Mouse (Mus musculus): ENCODE results near the gene Gsk3b. TPM values are rescaled to one million over a fixed set of nuclear protein-coding genes. Genes with fewer than 3 reads are reported as not detected.

Gene Gsk3b
- polyA plus RNA-seq, 1 experiment: 7.3 TPM

GRCm38 (mm10) chr16:38240167-38240566 is 151.4 kb downstream of the Gsk3b start:
- 96% methylated on average over 10 of the region's 10 CpGs for WGBS
- TF ChIP-seq CTCF (IDR thresholded peaks at IDR 0.05; ENCODE audit: extremely low read depth, insufficient read depth, insufficient read length, insufficient replicate concordance): no peak
- no peak for TF ChIP-seq POLR2A (IDR thresholded peaks at IDR 0.05; ENCODE audit: low read depth, low read length)
- DNase-seq (ENCODE audit: low read depth in 1 of 2, low spot score in 2 of 2): no peak

GRCm38 (mm10) chr16:38244111-38244510 is 155.3 kb downstream of the Gsk3b start:
- Histone ChIP-seq H3K27ac (ENCODE audit: insufficient read depth, low read length) (no peak overlapping the region), H3K27me3 (ENCODE audit: control insufficient read depth, insufficient read depth, low read length) (no peaks in the 10 kb centered on the region), H3K4me1 (ENCODE audit: control insufficient read depth, insufficient read depth, insufficient read length) (peaks cover 7% of the 10 kb centered on the region; the same call in 1 of the 2 replicates), H3K4me3 (ENCODE audit: extremely low read depth, insufficient read depth, insufficient read length) (no peak overlapping the region), H3K36me3 (ENCODE audit: control insufficient read depth, insufficient read depth, low read length) (peaks cover 5% of the 10 kb centered on the region)
- TF ChIP-seq POLR2A (IDR thresholded peaks at IDR 0.05; ENCODE audit: low read depth, low read length) (no peak), CTCF (IDR thresholded peaks at IDR 0.05; ENCODE audit: extremely low read depth, insufficient read depth, insufficient read length, insufficient replicate concordance) (no peak)
- 84% methylated on average over 6 of the region's 6 CpGs for WGBS
- no peak for DNase-seq (ENCODE audit: low read depth in 1 of 2, low spot score in 2 of 2)

More at GRCm38 (mm10) chr16:38240167-38240566, 151.4 kb downstream of the Gsk3b start:
- H3K27ac ChIP-seq (ENCODE audit: insufficient read depth, low read length): peak overlapping the region; percentile 12; the same call in 1 of the 2 replicates
- peaks cover 5% of the 10 kb centered on the region for H3K36me3 ChIP-seq (ENCODE audit: control insufficient read depth, insufficient read depth, low read length)
- H3K27me3 ChIP-seq (ENCODE audit: control insufficient read depth, insufficient read depth, low read length): no peaks in the 10 kb centered on the region
- no peak overlapping the region for H3K4me3 ChIP-seq (ENCODE audit: extremely low read depth, insufficient read depth, insufficient read length)
- H3K4me1 ChIP-seq (ENCODE audit: control insufficient read depth, insufficient read depth, insufficient read length): peaks cover 8% of the 10 kb centered on the region; the same call in 1 of the 2 replicates

GRCm38 (mm10) chr16:38245379-38245778 is 156.6 kb downstream of the Gsk3b start:
- DNase-seq (ENCODE audit: low read depth in 1 of 2, low spot score in 2 of 2): no peak
- Histone ChIP-seq H3K27ac (ENCODE audit: insufficient read depth, low read length) (no peak overlapping the region), H3K4me3 (ENCODE audit: extremely low read depth, insufficient read depth, insufficient read length) (no peak overlapping the region), H3K4me1 (ENCODE audit: control insufficient read depth, insufficient read depth, insufficient read length) (no peaks in the 10 kb centered on the region; the same call in 1 of the 2 replicates), H3K36me3 (ENCODE audit: control insufficient read depth, insufficient read depth, low read length) (peaks cover 5% of the 10 kb centered on the region), H3K27me3 (ENCODE audit: control insufficient read depth, insufficient read depth, low read length) (no peaks in the 10 kb centered on the region)
- WGBS: 96% methylated on average over 2 of the region's 2 CpGs
- TF ChIP-seq CTCF (IDR thresholded peaks at IDR 0.05; ENCODE audit: extremely low read depth, insufficient read depth, insufficient read length, insufficient replicate concordance) (no peak), POLR2A (IDR thresholded peaks at IDR 0.05; ENCODE audit: low read depth, low read length) (no peak)

GRCm38 (mm10) chr16:38245849-38246585 is 157.2 kb downstream of the Gsk3b start:
- TF ChIP-seq CTCF (IDR thresholded peaks at IDR 0.05; ENCODE audit: extremely low read depth, insufficient read depth, insufficient read length, insufficient replicate concordance): no peak
- no peak for TF ChIP-seq POLR2A (IDR thresholded peaks at IDR 0.05; ENCODE audit: low read depth, low read length)
- no peak for DNase-seq (ENCODE audit: low read depth in 1 of 2, low spot score in 2 of 2)
- WGBS: 89% methylated on average over 5 of the region's 5 CpGs
- Histone ChIP-seq H3K4me1 (ENCODE audit: control insufficient read depth, insufficient read depth, insufficient read length) (no peaks in the 10 kb centered on the region; the same call in 1 of the 2 replicates), H3K27ac (ENCODE audit: insufficient read depth, low read length) (no peak overlapping the region), H3K36me3 (ENCODE audit: control insufficient read depth, insufficient read depth, low read length) (peaks cover 5% of the 10 kb centered on the region), H3K27me3 (ENCODE audit: control insufficient read depth, insufficient read depth, low read length) (no peaks in the 10 kb centered on the region), H3K4me3 (ENCODE audit: extremely low read depth, insufficient read depth, insufficient read length) (no peak overlapping the region)

GRCm38 (mm10) chr16:38248331-38248961 is 159.6 kb downstream of the Gsk3b start:
- 37% methylated on average over 13 of the region's 13 CpGs for WGBS

GRCm38 (mm10) chr16:38250467-38250866 is 161.7 kb downstream of the Gsk3b start:
- no peaks in the 10 kb centered on the region for H3K27me3 ChIP-seq (ENCODE audit: control insufficient read depth, insufficient read depth, low read length)
- WGBS: 89% methylated on average over 6 of the region's 6 CpGs
- H3K36me3 ChIP-seq (ENCODE audit: control insufficient read depth, insufficient read depth, low read length): no peaks in the 10 kb centered on the region
- H3K27ac ChIP-seq (ENCODE audit: insufficient read depth, low read length): no peak overlapping the region
- no peak for TF ChIP-seq POLR2A (IDR thresholded peaks at IDR 0.05; ENCODE audit: low read depth, low read length)
- TF ChIP-seq CTCF (IDR thresholded peaks at IDR 0.05; ENCODE audit: extremely low read depth, insufficient read depth, insufficient read length, insufficient replicate concordance): no peak
- H3K4me3 ChIP-seq (ENCODE audit: extremely low read depth, insufficient read depth, insufficient read length): no peak overlapping the region
- H3K4me1 ChIP-seq (ENCODE audit: control insufficient read depth, insufficient read depth, insufficient read length): no peaks in the 10 kb centered on the region; the same call in 1 of the 2 replicates
- no peak for DNase-seq (ENCODE audit: low read depth in 1 of 2, low spot score in 2 of 2)

More at GRCm38 (mm10) chr16:38248331-38248961, 159.6 kb downstream of the Gsk3b start:
- TF ChIP-seq CTCF (IDR thresholded peaks at IDR 0.05; ENCODE audit: extremely low read depth, insufficient read depth, insufficient read length, insufficient replicate concordance) (no peak), POLR2A (IDR thresholded peaks at IDR 0.05; ENCODE audit: low read depth, low read length) (no peak)
- H3K27ac ChIP-seq (ENCODE audit: insufficient read depth, low read length): no peak overlapping the region
- H3K4me1 ChIP-seq (ENCODE audit: control insufficient read depth, insufficient read depth, insufficient read length): no peaks in the 10 kb centered on the region; the same call in 1 of the 2 replicates
- H3K27me3 ChIP-seq (ENCODE audit: control insufficient read depth, insufficient read depth, low read length): no peaks in the 10 kb centered on the region
- H3K36me3 ChIP-seq (ENCODE audit: control insufficient read depth, insufficient read depth, low read length): no peaks in the 10 kb centered on the region
- DNase-seq (ENCODE audit: low read depth in 1 of 2, low spot score in 2 of 2): no peak
- no peak overlapping the region for H3K4me3 ChIP-seq (ENCODE audit: extremely low read depth, insufficient read depth, insufficient read length)

Measured in spleen, adult 2 months (tissue).